Mouse (Mus musculus) heart, embryonic 11.5 days (tissue): ENCODE data around the gene Gbp7. TPM values are rescaled to one million over a fixed set of nuclear protein-coding genes. Genes with fewer than 3 reads are reported as not detected.

Experiments
- ATAC-seq: fragments of 200-750 bp; cut with Nextera tagmentation; replicated peaks from 2 replicates; pipeline ENCODE4 v1.8.0; 2017; ENCODE audit warnings: moderate library complexity; ENCODE audit not compliant: insufficient number of reproducible peaks, low FRiP score, low TSS enrichment
- H3K27ac ChIP-seq: fragments of 300-500 bp; sonication (generic); 2 replicates; pipeline ENCODE4 v1.5.1; 2014; ENCODE audit warnings: mild to moderate bottlenecking, low read depth, low read length
- H3K27me3 ChIP-seq: fragments of 300-500 bp; sonication (generic); 2 replicates; pipeline ENCODE4 v1.6.1; 2014; ENCODE audit warnings: mild to moderate bottlenecking, low read length, mixed read lengths; ENCODE audit not compliant: control insufficient read depth, insufficient read depth
- H3K36me3 ChIP-seq: fragments of 300-500 bp; sonication (generic); 2 replicates; pipeline ENCODE4 v1.6.1; 2014; ENCODE audit warnings: mild to moderate bottlenecking, low read length, moderate library complexity, mixed read lengths; ENCODE audit not compliant: control insufficient read depth, insufficient read depth
- H3K4me1 ChIP-seq: fragments of 300-500 bp; sonication (generic); 2 replicates; pipeline ENCODE4 v1.6.1; 2014; ENCODE audit warnings: low read length; ENCODE audit not compliant: control insufficient read depth, insufficient read depth
- H3K4me2 ChIP-seq: fragments of 300-500 bp; sonication (generic); 2 replicates; pipeline ENCODE4 v1.6.1; 2014; ENCODE audit warnings: mild to moderate bottlenecking, moderate library complexity
- H3K4me3 ChIP-seq: fragments of 300-500 bp; sonication (generic); 2 replicates; pipeline ENCODE4 v1.5.1; 2014; ENCODE audit warnings: low read depth, low read length
- H3K9ac ChIP-seq: fragments of 300-500 bp; sonication (generic); 2 replicates; pipeline ENCODE4 v1.6.1; 2014; ENCODE audit warnings: mild to moderate bottlenecking, low read depth, low read length, moderate library complexity
- H3K9me3 ChIP-seq: fragments of 300-500 bp; sonication (generic); replicated peaks from 2 replicates; pipeline ENCODE4 v1.6.1; 2016; ENCODE audit warnings: low read length; ENCODE audit not compliant: control insufficient read depth
- WGBS: fragments of 180-500 bp; shearing (Covaris S2); extraction: QIAGEN DNeasy Blood & Tissue Kit; methylation state at CpG from one replicate; pipeline ENCODE4 v1.1.7; 2014; ENCODE audit not compliant: insufficient replicate concordance; 5-methylcytosine and 5-hydroxymethylcytosine counted together
- polyA plus RNA-seq: library from polyadenylated mRNA; unstranded; fragments of >200 nt; fragmentation: Nextera tagmentation; extraction: Ambion mirVana; gene quantifications from 2 replicates; pipeline ENCODE4 v1.2.1, GENCODE M21; 2014

Gbp7 gene
- polyA plus RNA-seq, 1 experiment from 2014 or later = 1.1 TPM

GRCm38 (mm10) chr3:142577108-142577507 is 47.0 kb downstream of the Gbp7 start:
- 74% methylated on average over 3 of the region's 3 CpGs for WGBS
- no peaks in the 10 kb centered on the region for H3K9me3 ChIP-seq
- no peak overlapping the region for H3K4me2 ChIP-seq
- H3K27me3 ChIP-seq = no peaks in the 10 kb centered on the region
- no peaks in the 10 kb centered on the region for H3K4me1 ChIP-seq
- H3K36me3 ChIP-seq = no peaks in the 10 kb centered on the region
- no peak overlapping the region for H3K9ac ChIP-seq
- H3K27ac ChIP-seq = no peak overlapping the region
- no peak for ATAC-seq
- no peak overlapping the region for H3K4me3 ChIP-seq

- Histone ChIP-seq H3K27ac (no peak overlapping the region), H3K4me1 (no peaks in the 10 kb centered on the region), H3K27me3 (no peaks in the 10 kb centered on the region), H3K4me3 (no peak overlapping the region), H3K4me2 (no peak overlapping the region), H3K36me3 (no peaks in the 10 kb centered on the region), H3K9me3 (no peaks in the 10 kb centered on the region), H3K9ac (no peak overlapping the region)
- 69% methylated on average over 4 of the region's 4 CpGs for WGBS
- no peak for ATAC-seq
Measured at GRCm38 (mm10) chr3:142578342-142578741, 48.2 kb downstream of the Gbp7 start.

- Histone ChIP-seq H3K27ac (no peak overlapping the region), H3K36me3 (no peaks in the 10 kb centered on the region), H3K9me3 (no peaks in the 10 kb centered on the region), H3K27me3 (no peaks in the 10 kb centered on the region), H3K9ac (no peak overlapping the region), H3K4me3 (no peak overlapping the region), H3K4me2 (no peak overlapping the region), H3K4me1 (no peaks in the 10 kb centered on the region)
- WGBS = 84% methylated on average over 4 of the region's 4 CpGs
- no peak for ATAC-seq
Measured at GRCm38 (mm10) chr3:142583067-142583466, 52.9 kb downstream of the Gbp7 start.

- no peak overlapping the region for H3K9ac ChIP-seq
- H3K4me3 ChIP-seq = no peak overlapping the region
- no peak for ATAC-seq
- no peak overlapping the region for H3K27ac ChIP-seq
- H3K27me3 ChIP-seq = no peaks in the 10 kb centered on the region
- no peaks in the 10 kb centered on the region for H3K4me1 ChIP-seq
- H3K9me3 ChIP-seq = no peaks in the 10 kb centered on the region
- no peak overlapping the region for H3K4me2 ChIP-seq
- no peaks in the 10 kb centered on the region for H3K36me3 ChIP-seq
Measured at GRCm38 (mm10) chr3:142587386-142587785, 57.2 kb downstream of the Gbp7 start.

GRCm38 (mm10) chr3:142588888-142589287 is 58.7 kb downstream of the Gbp7 start:
- Histone ChIP-seq H3K27me3 (no peaks in the 10 kb centered on the region), H3K4me1 (no peaks in the 10 kb centered on the region), H3K27ac (no peak overlapping the region), H3K36me3 (no peaks in the 10 kb centered on the region), H3K4me2 (no peak overlapping the region), H3K4me3 (no peak overlapping the region), H3K9ac (no peak overlapping the region), H3K9me3 (no peaks in the 10 kb centered on the region)
- WGBS = 83% methylated on average over 2 of the region's 2 CpGs
- ATAC-seq = no peak

- no peaks in the 10 kb centered on the region for H3K4me1 ChIP-seq
- 76% methylated on average over 4 of the region's 4 CpGs for WGBS
- H3K4me3 ChIP-seq = no peak overlapping the region
- no peak overlapping the region for H3K4me2 ChIP-seq
- no peak overlapping the region for H3K27ac ChIP-seq
- no peak for ATAC-seq
- no peaks in the 10 kb centered on the region for H3K36me3 ChIP-seq
- no peak overlapping the region for H3K9ac ChIP-seq
- H3K9me3 ChIP-seq = no peaks in the 10 kb centered on the region
- H3K27me3 ChIP-seq = no peaks in the 10 kb centered on the region
Measured at GRCm38 (mm10) chr3:142590431-142591067, 60.4 kb downstream of the Gbp7 start.

GRCm38 (mm10) chr3:142594547-142594946 is 64.4 kb downstream of the Gbp7 start, which contains the start of gene Gbp2b:
Gbp2b (plus strand) TSS chr3:142594847.
- H3K27me3 ChIP-seq = no peaks in the 10 kb centered on the region
- H3K27ac ChIP-seq = no peak within 1 kb of the TSS
- no peaks in the 10 kb centered on the region for H3K4me1 ChIP-seq
- WGBS = 71% methylated on average over 1 of the region's 1 CpGs
- H3K4me2 ChIP-seq = no peak within 1 kb of the TSS
- no peak for ATAC-seq
- H3K36me3 ChIP-seq = no peaks in the 10 kb centered on the region
- no peak within 1 kb of the TSS for H3K4me3 ChIP-seq
- H3K9me3 ChIP-seq = no peaks in the 10 kb centered on the region
- no peak within 1 kb of the TSS for H3K9ac ChIP-seq

- no peak overlapping the region for H3K9ac ChIP-seq
- no peaks in the 10 kb centered on the region for H3K9me3 ChIP-seq
- H3K36me3 ChIP-seq = no peaks in the 10 kb centered on the region
- H3K4me1 ChIP-seq = no peaks in the 10 kb centered on the region
- 65% methylated on average over 3 of the region's 3 CpGs for WGBS
- H3K4me3 ChIP-seq = no peak overlapping the region
- no peak for ATAC-seq
- H3K27ac ChIP-seq = no peak overlapping the region
- no peaks in the 10 kb centered on the region for H3K27me3 ChIP-seq
- H3K4me2 ChIP-seq = no peak overlapping the region
Measured at GRCm38 (mm10) chr3:142597923-142598322, 67.8 kb downstream of the Gbp7 start.
